27 mouse cellular contexts compared by ENCODE assay signal in the genomic region with DNA sequence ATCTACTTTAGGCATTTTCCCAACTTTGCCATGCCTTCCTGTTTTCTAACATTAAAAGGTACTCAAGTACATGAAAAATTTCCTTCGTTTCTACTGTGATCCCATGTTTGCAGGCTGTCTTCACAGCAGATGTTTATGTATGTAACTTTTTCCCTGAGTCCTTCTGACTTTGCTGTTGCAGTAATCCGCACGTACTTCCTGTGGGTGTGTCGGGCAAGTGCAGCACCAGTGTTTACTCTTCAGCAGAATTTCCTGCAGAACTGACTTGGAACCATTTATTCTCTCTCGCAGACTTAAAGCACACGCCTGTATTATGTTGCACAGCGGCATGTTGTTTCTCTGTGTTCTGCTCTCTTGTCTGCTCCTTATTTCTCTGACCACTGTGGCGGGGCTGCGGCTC.
DNase-seq lines count a peak whose midpoint lies in the region; ATAC-seq and TF ChIP-seq lines count a peak whose summit lies in the region.
"Had no signal": no experiment of that assay in that cellular context is flagged by ENCODE, and none has a peak within 500 bp of the region (broad histone marks: within the 10 kb centered on the region; RNA-seq: fewer than 3 reads in every experiment).

No protein-coding gene starts in this region.

- H3K27ac ChIP-seq in lung, postnatal 0 days (ENCODE audit: low read length), result no peak overlapping the region
- no peak overlapping the region for H3K27ac ChIP-seq in stomach, postnatal 0 days (replicated peaks)
- no peak overlapping the region for H3K27ac ChIP-seq in heart, embryonic 10.5 days
- no peak overlapping the region for H3K27ac ChIP-seq in midbrain, embryonic 13.5 days
- H3K27ac ChIP-seq: embryonic facial prominence, embryonic 10.5 days; embryonic facial prominence, embryonic 13.5 days; forebrain, embryonic 12.5 days; forebrain, embryonic 15.5 days; heart, adult 2 months; hindbrain, embryonic 12.5 days; hindbrain, embryonic 15.5 days had no signal

- H3K4me3 ChIP-seq in lung, postnatal 0 days (ENCODE audit: low read depth, low read length), result no peak overlapping the region
- H3K4me3 ChIP-seq in stomach, postnatal 0 days (ENCODE audit: low read depth, low read length), result no peak overlapping the region
- no peak overlapping the region for H3K4me3 ChIP-seq in heart, embryonic 10.5 days
- no peak overlapping the region for H3K4me3 ChIP-seq in midbrain, embryonic 13.5 days (replicated peaks)
- H3K4me3 ChIP-seq: embryonic facial prominence, embryonic 10.5 days; embryonic facial prominence, embryonic 13.5 days; erythroblast, embryonic 14.5 days; forebrain, embryonic 12.5 days; forebrain, embryonic 15.5 days; heart, adult 2 months; hindbrain, embryonic 12.5 days; hindbrain, embryonic 15.5 days had no signal

- TF ChIP-seq EP300 in lung, postnatal 0 days (IDR thresholded peaks at IDR 0.05), result peak; percentile 95
- TF ChIP-seq EP300 in stomach, postnatal 0 days (optimal IDR thresholded peaks at IDR 0.05), result no peak

- no peaks in the 10 kb centered on the region for H3K36me3 ChIP-seq in lung, postnatal 0 days (ENCODE audit: insufficient read depth, low read length)
- H3K36me3 ChIP-seq in stomach, postnatal 0 days (ENCODE audit: control insufficient read depth, insufficient read depth, low read length), result no peaks in the 10 kb centered on the region
- no peaks in the 10 kb centered on the region for H3K36me3 ChIP-seq in heart, embryonic 10.5 days
- H3K36me3 ChIP-seq in midbrain, embryonic 13.5 days, result no peaks in the 10 kb centered on the region
- H3K36me3 ChIP-seq: embryonic facial prominence, embryonic 10.5 days; embryonic facial prominence, embryonic 13.5 days; forebrain, embryonic 12.5 days; forebrain, embryonic 15.5 days; G1E; hindbrain, embryonic 12.5 days; hindbrain, embryonic 15.5 days had no signal

- H3K27me3 ChIP-seq in lung, postnatal 0 days (replicated peaks; ENCODE audit: insufficient read depth, low read length), result no peaks in the 10 kb centered on the region; the same call in 1 of the 2 replicates
- no peaks in the 10 kb centered on the region for H3K27me3 ChIP-seq in stomach, postnatal 0 days (ENCODE audit: control insufficient read depth, insufficient read depth, low read length)
- H3K27me3 ChIP-seq in heart, embryonic 10.5 days (ENCODE audit: insufficient read depth, poor library complexity, severe bottlenecking), result peaks cover 18% of the 10 kb centered on the region
- H3K27me3 ChIP-seq in midbrain, embryonic 13.5 days, result peaks cover 57% of the 10 kb centered on the region

- no peaks in the 10 kb centered on the region for H3K9me3 ChIP-seq in lung, postnatal 0 days (ENCODE audit: low read length)
- H3K9me3 ChIP-seq in stomach, postnatal 0 days (ENCODE audit: control insufficient read depth, low read length), result no peaks in the 10 kb centered on the region
- 0 out of 2 replicates have a peak, but pooled peaks cover 3% of the 10 kb centered on the region for H3K9me3 ChIP-seq in heart, embryonic 10.5 days
- no peaks in the 10 kb centered on the region for H3K9me3 ChIP-seq in midbrain, embryonic 13.5 days
- H3K9me3 ChIP-seq: embryonic facial prominence, embryonic 10.5 days; embryonic facial prominence, embryonic 13.5 days; forebrain, embryonic 12.5 days; forebrain, embryonic 15.5 days; G1E; hindbrain, embryonic 12.5 days; hindbrain, embryonic 15.5 days had no signal

- 23% methylated on average over 9 of the region's 9 CpGs for WGBS in large intestine, adult 2 months
- 52% methylated on average over 9 of the region's 9 CpGs for WGBS in lung, postnatal 0 days
- WGBS in stomach, postnatal 0 days, result 42% methylated on average over 9 of the region's 9 CpGs
- 81% methylated on average over 9 of the region's 9 CpGs for WGBS in heart, embryonic 10.5 days
- WGBS in midbrain, embryonic 13.5 days, result 89% methylated on average over 9 of the region's 9 CpGs

- 0 out of 2 replicates have a peak, but pooled peaks cover 4% of the 10 kb centered on the region for H3K4me1 ChIP-seq in lung, postnatal 0 days (ENCODE audit: insufficient read depth, low read depth, low read length)
- H3K4me1 ChIP-seq in stomach, postnatal 0 days (replicated peaks; ENCODE audit: control insufficient read depth, insufficient read depth), result 0 out of 2 replicates have a peak, but pooled peaks cover 2% of the 10 kb centered on the region
- peaks cover 6% of the 10 kb centered on the region; the same call in 1 of the 2 replicates for H3K4me1 ChIP-seq in heart, embryonic 10.5 days
- peaks cover 8% of the 10 kb centered on the region for H3K4me1 ChIP-seq in midbrain, embryonic 13.5 days (replicated peaks)

- no peak for TF ChIP-seq CTCF in lung, postnatal 0 days (IDR thresholded peaks at IDR 0.05)
- TF ChIP-seq CTCF in stomach, postnatal 0 days (IDR thresholded peaks at IDR 0.05; ENCODE audit: low read depth), result no peak

- peak; percentile 67 for DNase-seq in large intestine, adult 2 months (ENCODE audit: low read depth, low spot score)
- DNase-seq in lung, postnatal 0 days (ENCODE audit: low spot score), result peak; percentile 49
- DNase-seq in lung, postnatal 25 days (ENCODE audit: low spot score), result peak; percentile 50
- peak; percentile 38 for DNase-seq in stomach, postnatal 0 days (ENCODE audit: low spot score)
- no peak for DNase-seq in heart, embryonic 10.5 days (ENCODE audit: low spot score)
- DNase-seq in adrenal gland, postnatal 4 days (ENCODE audit: low spot score in 2 of 2), result no peak
- DNase-seq: adrenal gland, postnatal 14 days; B cell, adult 2 months; cerebellum, adult 11-12 months; cerebellum, adult 8-10 months; cerebellum, postnatal 10 days; cerebellum, postnatal 36 days; embryo, embryonic 11 days; gastrocnemius, postnatal 10 days; gastrocnemius, postnatal 36 days; heart, adult 2 months had no signal

- H3K4me2 ChIP-seq in lung, postnatal 0 days (replicated peaks; ENCODE audit: low read depth, low read length), result no peak overlapping the region
- no peak overlapping the region for H3K4me2 ChIP-seq in stomach, postnatal 0 days (replicated peaks; ENCODE audit: low read depth)
- H3K4me2 ChIP-seq in midbrain, embryonic 13.5 days (replicated peaks), result no peak overlapping the region
- H3K4me2 ChIP-seq: embryonic facial prominence, embryonic 13.5 days; forebrain, embryonic 12.5 days; forebrain, embryonic 15.5 days; heart, embryonic 11.5 days; hindbrain, embryonic 12.5 days; hindbrain, embryonic 15.5 days had no signal

- H3K9ac ChIP-seq in lung, postnatal 0 days (replicated peaks; ENCODE audit: low read depth), result no peak overlapping the region
- H3K9ac ChIP-seq in stomach, postnatal 0 days (ENCODE audit: low read length), result no peak overlapping the region
- H3K9ac ChIP-seq in midbrain, embryonic 13.5 days (replicated peaks), result no peak overlapping the region
- H3K9ac ChIP-seq: embryonic facial prominence, embryonic 13.5 days; forebrain, embryonic 12.5 days; forebrain, embryonic 15.5 days; hindbrain, embryonic 12.5 days; hindbrain, embryonic 15.5 days had no signal

- ATAC-seq in lung, postnatal 0 days, result peak; percentile 43; the same call in 1 of the 2 replicates
- ATAC-seq in stomach, postnatal 0 days (ENCODE audit: low FRiP score, low TSS enrichment), result no peak
- ATAC-seq in midbrain, embryonic 13.5 days, result no peak
- ATAC-seq: forebrain, embryonic 15.5 days; Patski had no signal

Comparison
In these comparisons a context has a peak if more than half of its experiments do, and no peak if none do; other contexts are left out.
1. DNase-seq: peak in large intestine, adult 2 months (single experiment), lung, postnatal 0 days (single experiment), lung, postnatal 25 days (single experiment) and stomach, postnatal 0 days (single experiment); none in heart, embryonic 10.5 days (single experiment) and adrenal gland, postnatal 4 days (0 of 2).